Mouse (Mus musculus): ENCODE measurements around the gene Pkd2.

GRCm38 (mm10) chr5:104504883-104505282 is 45.6 kb downstream of the Pkd2 start:
- TF ChIP-seq CTCF (IDR thresholded peaks at IDR 0.05) (no peak), EP300 (IDR thresholded peaks at IDR 0.05) (no peak)

Measured in lung, postnatal 0 days (tissue).